Mouse (Mus musculus) WW6 (cell line): ENCODE data around the gene Prdm8.

Source experiments
- DNase-seq: peaks from one replicate; pipeline ENCODE4 v3.0.0-alpha.2; 2013; ENCODE audit warnings: low read depth, low spot score

Prdm8 gene

DNA sequence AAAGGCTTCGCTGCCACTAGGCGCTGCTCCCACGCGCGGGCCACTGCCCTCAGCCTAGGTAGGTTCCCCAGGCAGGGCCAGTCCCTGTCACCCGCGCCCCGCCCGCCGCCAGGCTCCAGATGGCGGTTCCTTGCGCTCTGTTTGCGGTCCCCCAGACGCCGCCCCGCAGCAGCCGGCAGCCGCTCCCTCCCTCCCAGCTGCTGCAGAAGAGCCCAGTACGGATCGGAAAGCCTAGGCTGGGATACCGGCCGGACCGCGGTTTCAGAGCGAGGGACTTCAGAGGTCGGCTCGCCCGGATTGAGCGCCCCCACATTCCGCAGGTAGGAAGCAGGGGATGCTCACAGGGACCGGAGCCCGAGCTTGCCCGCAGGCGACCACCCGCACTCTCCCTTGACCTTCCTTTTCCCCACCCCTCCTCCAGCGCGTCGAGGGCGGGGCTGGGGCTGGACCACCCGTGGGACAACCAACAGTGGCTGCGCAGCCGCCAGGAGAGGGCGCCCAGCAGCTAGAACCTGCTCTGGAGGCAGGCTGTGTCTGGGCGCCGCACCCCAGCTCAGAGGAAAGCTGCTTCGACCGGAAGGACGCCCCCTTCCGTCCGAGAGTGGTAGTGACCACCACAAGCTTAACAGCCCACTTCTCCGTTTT lies at the start of gene Prdm8:
TSS of gene Prdm8 (plus strand) at position 19 of the 645 bp plus-strand sequence.
- DNase-seq: peak; percentile 86

GRCm38 (mm10) chr5:98127074-98127473 lies 39.9 kb upstream of the Prdm8 start:
- DNase-seq: no peak

- no peak for DNase-seq
These were observed 28.3 kb upstream of the Prdm8 start for GRCm38 (mm10) chr5:98138545-98139296.

DNA sequence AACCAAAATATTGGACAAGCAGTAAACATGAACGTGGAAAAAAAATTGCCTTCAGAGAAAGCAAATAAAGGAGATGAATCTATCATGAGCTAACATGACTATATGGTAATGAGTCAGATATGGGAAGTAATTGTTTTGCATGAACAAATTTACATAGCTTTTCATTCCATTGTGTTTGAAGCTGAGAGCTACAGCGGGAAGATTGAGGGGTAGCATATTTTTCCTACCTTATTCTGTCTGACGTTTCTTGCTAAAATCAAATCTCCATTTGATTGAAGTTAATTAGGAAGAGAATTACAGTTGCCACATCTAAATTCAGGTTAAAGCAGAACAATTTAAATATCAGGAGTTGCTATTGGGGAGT lies 27.7 kb upstream of the Prdm8 start:
- no peak for DNase-seq

DNA sequence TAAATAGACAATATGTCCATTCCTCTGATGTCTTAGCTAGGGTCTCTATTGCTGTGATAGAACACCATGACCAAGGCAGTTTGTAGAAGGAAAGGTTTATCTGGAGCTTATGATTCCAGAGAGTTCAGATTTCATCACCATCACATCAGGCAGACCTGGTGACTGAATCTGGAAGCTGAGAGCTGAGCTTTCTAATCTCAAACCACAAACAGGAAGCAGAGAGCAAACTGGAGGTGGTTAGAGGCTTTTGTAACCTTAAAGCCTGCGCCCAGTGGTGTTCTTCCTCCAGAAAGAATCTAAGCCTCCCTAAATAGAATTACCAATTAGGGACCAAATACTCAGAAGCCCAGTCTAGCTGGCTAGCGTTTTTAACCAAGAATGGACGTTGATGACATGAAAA lies 20.1 kb upstream of the Prdm8 start:
- DNase-seq: no peak

DNA sequence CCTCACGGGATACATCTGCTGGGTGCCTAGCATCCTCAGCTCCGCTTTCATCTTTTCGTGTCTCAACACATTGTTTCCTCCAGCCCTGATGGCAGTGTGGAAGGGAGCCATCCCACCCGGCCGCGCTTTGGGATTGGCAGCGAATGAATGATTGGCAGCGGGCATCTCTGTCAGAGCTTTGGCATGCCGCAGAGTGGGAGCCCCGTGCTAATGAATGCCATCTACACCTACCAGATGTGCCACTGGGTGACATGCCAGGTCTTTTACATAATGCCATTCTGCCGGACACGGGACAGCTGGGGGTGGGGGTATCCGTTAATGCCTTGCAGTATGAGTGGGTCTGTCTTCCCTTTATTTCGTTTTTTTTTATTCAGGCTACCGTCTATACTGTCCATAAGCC lies 882 bp upstream of the Prdm8 start:
- no peak for DNase-seq

DNA sequence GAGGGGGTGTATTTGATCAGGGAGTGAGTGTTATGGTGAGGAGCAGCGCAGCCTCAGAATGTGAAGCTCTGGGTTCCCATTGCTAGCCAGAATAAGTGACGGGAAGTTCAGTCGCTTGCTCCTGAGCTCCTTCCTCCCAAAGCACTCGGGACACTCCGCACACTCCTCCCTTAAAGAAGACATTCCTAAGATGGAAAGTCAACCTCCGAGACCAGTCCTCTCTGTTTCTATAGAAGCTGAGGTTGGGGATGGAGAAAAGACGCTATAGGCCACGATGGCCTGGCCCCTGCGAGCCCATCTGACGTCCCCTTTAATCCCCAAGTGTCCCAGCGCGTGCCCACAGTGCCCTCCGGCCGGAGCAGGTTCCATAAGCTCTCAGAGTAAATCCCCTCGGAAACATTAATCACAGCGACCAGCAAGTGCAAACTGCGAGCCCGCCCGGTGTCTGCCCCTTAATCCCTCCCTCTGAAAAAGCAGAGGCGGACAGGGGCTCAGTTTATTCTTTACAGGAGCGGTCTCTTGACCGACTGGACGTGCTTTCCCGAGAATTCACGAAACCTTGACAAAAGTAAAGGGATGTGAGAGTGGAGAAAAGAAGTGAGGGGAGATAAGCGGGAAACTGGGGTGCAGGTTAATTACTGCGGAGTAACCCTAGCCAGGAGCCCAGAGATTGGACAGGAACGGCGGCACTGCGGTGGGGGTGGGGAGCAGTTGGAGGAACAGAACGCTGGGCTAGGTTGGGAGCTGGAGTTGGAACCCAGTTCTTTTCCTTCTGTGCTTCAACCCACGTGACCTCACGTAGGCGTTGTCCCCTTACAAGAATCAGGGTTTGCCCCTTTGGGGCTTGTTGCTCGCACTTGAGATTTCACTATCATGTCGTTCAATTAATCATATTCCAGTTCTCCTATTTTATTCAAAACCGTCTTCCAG lies 1.6 kb downstream of the Prdm8 start:
- DNase-seq: no peak

DNA sequence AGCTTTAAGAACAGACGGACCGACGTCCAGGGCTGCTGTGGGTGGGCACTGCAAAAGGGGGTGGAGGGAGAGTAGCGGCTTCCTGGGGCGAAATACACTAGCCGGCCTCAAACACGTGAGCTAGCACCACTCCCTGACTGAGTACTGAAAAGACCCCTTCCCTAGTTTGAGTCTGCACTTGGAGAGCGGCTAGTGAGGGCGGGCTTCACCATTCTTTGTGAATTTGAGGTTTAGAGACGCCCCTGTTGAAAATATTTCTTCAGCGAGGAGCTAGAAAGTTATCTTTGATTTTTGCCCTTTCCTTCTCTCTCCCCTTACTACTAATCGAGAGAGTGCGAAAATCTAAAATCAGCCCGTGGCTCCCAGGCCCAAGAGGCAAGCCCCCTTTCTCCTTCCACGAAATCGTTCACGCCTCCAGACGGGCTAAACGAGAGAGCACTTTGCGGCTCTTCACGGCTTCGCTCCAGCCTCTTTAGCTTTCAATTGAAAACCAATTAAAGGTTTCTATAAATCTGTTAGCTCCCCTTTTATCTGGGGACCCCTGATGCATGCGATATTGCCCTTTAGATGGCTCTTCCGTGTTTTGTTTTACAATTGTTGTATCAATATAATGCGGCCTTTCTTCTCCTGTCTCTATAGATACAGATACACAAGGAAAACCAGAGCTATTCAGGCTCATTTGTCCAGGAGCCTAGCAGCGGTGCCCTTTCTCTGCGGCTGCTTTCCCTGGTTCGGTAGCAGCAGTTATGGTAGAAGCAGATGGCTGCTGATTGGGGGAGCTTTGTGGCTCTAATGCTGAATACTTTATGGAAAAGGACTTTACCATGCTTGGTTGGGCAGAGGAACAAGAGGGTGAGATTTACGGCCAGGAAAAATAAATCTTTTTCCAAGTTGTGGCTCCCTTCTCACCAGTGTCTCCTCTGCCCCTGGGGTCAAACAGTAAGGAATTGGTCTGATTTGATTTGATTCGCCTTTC lies 2.7 kb downstream of the Prdm8 start:
- DNase-seq: no peak

DNA sequence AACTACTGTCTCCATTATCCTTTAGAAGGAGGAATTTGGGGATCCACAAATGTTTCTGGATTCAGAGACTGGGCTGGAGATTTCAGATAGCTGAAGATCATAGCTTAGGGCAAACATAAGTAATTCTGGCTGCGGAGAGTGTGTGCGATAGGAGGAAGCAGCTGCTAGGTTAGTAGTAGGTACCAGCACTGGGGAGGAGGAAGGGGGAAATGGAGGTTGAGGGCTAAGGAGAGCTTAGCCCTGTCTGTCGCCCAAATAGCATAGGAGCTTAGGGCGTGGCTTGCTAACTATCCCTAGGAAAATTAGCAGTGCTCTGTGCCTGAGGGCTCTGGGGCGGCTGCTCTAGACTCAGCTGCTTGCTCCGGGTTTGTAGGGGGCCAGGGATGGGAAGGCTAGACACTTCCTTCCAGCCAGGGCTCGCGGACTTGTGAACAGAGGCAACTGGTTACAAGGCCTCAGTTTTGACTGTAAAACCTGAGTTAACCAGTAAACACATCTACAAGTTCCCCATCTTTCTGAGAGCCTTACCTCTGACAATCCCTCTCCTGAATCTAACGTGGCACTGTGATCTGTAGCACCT lies 4.7 kb downstream of the Prdm8 start:
- DNase-seq: no peak

- no peak for DNase-seq
These were observed 5.6 kb downstream of the Prdm8 start for GRCm38 (mm10) chr5:98172502-98173181.

- DNase-seq: no peak
These were observed 6.7 kb downstream of the Prdm8 start for GRCm38 (mm10) chr5:98173694-98174093.

DNA sequence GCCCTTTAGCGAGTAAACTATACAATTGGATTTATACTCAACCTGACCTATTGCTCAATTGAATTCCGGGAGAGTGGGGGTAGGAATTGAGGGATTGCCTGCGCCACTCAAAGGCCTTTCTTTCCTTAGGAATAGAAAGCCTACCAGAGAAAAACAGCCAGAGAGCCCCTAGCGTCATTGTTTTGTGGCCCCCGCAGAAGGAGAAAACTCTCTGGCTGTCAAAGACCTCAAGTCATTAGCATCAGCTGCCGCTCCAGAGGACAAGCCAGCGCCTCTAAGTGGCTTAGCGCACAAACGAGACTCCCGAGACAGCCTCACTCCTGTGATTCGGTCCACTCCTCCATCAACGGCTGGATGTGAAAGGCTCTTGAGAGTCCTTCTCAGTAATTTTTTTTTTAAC lies 12.6 kb downstream of the Prdm8 start:
- no peak for DNase-seq

- no peak for DNase-seq
These were observed 13.5 kb downstream of the Prdm8 start for GRCm38 (mm10) chr5:98180461-98180887.

DNA sequence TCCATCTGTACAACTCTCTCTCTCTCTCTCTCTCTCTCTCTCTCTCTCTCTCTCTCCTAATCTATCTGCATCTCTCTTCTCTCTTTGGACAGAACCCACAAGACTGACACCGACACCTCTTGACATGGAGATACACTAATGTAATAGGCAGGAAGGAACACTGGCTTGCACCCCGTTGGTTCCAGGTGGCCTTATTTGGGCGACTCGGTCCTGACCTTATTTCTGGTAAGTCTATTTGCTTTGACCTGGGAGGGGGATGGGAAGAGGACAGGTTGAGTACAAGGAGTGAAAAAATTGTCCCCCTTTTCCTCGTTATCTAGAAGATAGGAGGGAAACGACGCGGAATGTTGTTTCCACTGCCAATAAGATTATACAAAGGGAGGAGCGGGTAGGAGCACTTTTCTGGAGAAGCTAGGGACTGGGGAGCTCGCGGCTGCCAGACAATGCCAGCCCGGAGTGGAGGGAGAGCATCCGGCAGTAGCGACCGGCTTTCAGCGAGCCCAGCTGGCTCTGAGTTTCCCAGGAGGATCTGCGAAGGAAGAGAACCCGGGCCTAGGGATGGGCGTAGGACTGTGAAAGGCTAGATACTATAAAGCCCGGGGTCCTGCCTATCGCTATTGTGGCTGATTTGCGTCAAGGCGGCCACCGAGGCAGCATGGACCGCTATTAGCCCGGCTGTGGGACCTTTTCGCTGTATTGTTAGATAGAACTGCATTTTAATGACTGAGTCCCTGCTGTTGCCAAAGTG lies 14.1 kb downstream of the Prdm8 start:
- no peak for DNase-seq

- DNase-seq: no peak
These were observed 14.9 kb downstream of the Prdm8 start for GRCm38 (mm10) chr5:98181686-98182602.

DNA sequence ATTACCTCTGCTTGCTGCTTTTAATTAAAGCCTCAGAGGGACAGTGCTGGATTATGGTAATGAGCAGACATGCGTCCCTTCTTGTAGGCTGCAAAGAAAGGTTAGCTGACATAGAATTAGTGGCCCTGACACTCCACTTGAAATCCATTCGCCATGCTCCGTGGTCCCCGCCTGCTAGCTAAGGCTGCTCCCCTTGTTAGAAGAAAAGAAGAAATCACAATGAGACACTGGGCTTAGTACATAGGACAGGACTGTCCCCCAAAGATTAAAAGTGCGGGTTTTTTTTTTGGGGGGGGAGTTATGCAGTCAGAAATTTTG lies 15.6 kb downstream of the Prdm8 start:
- DNase-seq: no peak

DNA sequence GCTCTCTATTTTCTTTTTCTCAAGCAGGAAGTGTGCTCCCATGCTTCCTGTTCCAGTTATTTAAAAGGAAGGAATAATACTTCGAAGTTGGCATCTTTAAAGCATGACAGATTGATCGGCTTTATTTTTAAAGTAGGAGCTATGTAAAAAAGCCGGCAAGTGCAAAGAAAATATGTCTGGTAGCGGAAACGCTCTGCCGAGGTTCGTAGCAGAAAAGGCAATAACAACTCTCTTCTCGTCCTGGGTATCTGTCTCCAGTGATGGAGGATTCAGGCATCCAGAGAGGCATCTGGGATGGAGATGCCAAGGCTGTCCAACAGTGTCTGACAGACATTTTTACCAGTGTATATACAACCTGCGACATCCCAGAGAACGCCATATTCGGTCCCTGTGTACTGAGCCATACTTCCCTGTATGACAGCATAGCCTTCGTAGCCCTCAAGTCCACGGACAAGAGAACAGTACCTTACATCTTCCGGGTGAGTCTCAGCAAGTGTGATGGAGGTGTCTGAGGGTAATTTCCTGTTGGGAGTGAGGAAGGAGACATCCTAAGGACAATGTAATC lies 16.1 kb downstream of the Prdm8 start:
- DNase-seq: no peak

DNA sequence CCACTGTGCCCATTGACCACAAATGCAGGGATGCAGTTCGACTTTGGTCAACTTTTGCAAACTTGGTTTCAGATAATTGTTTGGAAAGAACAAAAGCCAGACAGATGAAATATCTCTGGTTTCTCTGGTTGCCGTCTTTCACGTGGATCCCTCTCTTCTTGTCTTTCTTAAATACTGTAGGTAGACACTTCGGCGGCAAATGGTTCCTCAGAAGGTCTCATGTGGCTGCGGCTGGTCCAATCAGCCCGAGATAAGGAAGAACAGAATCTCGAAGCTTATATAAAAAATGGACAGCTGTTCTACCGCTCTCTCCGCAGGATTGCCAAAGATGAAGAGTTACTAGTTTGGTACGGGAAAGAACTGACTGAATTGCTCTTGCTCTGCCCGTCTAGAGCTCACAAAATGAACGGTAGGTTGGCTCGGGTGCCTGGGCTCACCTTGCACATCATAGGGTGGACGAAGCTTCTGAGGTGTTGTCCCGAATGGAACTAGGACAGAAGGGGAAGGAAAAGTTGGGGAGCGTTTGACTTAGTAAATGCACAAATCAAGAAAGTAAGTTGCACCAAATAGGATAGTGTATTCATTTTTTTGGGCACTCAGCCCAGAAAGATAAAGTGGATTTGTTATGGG lies 17.4 kb downstream of the Prdm8 start:
- DNase-seq: no peak
